Mouse (Mus musculus) skeletal muscle tissue, adult 2 months (tissue): ENCODE results near the gene Rtel1.
A peak's percentile ranks its signal among the peaks of the same experiment; 100 is the strongest.

Experiments used
- DNase-seq: peaks from one replicate; pipeline ENCODE4 v3.0.0-alpha.2; 2012; ENCODE audit warnings: low read depth, low spot score

The Rtel1 gene

GRCm38 (mm10) chr2:181386663-181387210 lies 67.2 kb downstream of the Rtel1 start:
- no peak for DNase-seq

DNA sequence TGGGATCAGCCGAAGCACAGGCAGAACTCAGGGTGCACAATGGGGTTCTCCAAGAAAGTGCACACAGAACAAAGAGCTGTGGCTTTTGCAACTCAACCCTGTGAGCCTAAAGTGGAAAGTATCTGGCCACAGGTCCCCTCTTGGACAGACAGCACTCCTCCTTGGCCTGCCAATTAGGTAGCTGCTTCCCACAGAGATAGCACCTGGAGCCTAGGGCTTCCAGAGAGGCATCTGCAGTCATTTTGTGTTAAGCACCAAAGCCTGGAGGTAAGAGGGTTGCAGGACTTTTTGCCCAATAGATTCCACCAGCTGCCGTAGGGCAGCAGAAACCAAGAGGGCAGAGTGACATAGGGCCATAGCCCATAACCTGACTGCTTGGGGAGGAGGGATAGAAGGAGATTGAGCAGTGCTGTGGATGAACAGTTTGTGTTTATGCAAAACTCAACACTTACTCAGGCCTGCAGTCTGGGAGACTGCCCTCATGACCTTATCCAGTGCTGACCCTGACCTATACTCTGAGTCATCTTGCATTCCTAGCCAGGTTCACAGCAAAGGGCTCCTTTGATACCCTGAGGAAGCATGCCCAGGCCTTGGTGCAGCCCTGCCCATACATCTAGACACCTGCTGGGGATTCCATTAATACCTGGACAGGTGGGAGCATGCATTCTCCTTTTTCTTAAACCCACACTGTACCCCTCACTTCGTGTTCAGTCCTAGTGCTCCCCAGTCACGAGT lies 70.8 kb downstream of the Rtel1 start:
- no peak for DNase-seq

DNA sequence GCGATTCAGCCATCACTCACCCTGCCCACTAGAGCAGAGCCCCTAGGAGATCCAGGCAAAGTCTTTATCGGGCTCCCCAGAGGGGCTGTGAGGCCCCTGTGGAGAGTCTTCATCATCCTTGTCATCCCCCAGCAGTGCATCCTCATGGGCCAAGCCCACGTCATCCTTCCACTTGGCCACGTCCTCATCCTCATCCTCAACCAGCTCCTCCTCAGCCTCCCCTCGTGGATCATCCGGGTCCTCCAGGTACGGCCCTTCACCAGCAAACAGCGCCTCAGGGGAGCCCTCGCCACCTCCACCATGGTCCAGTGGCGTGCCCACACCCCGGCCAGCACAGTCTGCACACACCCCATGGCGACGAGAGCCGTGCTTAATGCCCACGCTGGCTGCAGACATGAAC lies 71.5 kb downstream of the Rtel1 start:
- no peak for DNase-seq

GRCm38 (mm10) chr2:181391541-181391940 lies 72.0 kb downstream of the Rtel1 start:
- peak; percentile 74 for DNase-seq

- DNase-seq: peak; percentile 81
These were observed 73.2 kb downstream of the Rtel1 start for GRCm38 (mm10) chr2:181392600-181393213.

GRCm38 (mm10) chr2:181394086-181394485 lies 74.5 kb downstream of the Rtel1 start:
- no peak for DNase-seq

DNA sequence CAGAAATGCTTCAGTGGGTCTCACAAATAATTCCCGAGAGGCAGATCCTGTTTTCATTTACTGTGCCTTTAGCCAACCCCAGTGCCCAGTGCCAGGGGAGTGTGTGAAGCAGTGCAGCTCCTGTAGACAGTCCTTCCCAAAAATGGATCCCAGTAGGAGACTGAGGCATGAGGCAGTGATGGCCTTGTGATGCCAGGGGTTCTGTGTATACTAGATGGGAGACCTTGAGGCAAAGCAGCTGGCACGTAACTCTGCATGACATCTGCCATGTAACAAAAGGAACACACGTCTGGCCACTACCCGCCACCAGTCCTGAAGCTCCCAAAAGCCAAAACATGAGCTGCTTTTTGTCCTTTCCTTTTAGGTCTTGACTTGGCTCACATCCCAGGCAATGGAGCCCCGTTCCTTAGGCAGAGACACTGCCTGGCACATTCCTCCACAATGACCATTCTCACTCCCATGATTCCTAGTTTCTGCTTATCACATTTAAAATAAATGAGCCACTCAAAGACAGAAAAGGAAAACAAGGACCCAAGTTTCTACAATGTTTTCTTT lies 77.7 kb downstream of the Rtel1 start:
- no peak for DNase-seq

DNA sequence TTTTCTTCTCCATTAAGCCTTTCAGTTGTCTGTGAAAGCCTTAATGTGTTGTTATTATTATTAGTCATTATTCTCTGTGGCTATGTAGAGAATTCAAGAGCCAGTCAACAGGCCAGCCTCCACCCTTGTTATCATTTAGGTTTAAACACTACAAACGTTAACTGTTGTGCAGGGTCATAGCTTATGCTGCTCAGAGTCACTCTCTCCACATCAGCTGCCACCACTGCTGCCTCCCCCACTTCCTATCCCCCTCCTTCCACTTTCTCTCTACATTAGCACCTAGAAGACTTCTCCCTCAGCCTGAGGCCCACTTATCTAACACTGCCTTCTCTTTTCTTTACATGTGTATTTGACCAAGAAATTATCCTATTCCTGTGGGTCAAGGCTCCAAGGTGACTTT lies 82.0 kb downstream of the Rtel1 start:
- no peak for DNase-seq

GRCm38 (mm10) chr2:181403722-181404121 lies 84.2 kb downstream of the Rtel1 start:
- DNase-seq: no peak
